Mouse (Mus musculus) megakaryocyte, embryonic 14.5 days (primary cell): ENCODE measurements around the gene Gm20388.

Experiments used
- FLI1 ChIP-seq: IDR thresholded peaks from 2 replicates; pipeline ENCODE4 v1.6.1; 2012; ENCODE audit warnings: low read length, inconsistent platforms, mixed read lengths
- GATA1 ChIP-seq: IDR thresholded peaks from 3 replicates; pipeline ENCODE4 v1.6.1; 2012; ENCODE audit warnings: mixed read lengths, low read length, inconsistent platforms, borderline replicate concordance

DNA sequence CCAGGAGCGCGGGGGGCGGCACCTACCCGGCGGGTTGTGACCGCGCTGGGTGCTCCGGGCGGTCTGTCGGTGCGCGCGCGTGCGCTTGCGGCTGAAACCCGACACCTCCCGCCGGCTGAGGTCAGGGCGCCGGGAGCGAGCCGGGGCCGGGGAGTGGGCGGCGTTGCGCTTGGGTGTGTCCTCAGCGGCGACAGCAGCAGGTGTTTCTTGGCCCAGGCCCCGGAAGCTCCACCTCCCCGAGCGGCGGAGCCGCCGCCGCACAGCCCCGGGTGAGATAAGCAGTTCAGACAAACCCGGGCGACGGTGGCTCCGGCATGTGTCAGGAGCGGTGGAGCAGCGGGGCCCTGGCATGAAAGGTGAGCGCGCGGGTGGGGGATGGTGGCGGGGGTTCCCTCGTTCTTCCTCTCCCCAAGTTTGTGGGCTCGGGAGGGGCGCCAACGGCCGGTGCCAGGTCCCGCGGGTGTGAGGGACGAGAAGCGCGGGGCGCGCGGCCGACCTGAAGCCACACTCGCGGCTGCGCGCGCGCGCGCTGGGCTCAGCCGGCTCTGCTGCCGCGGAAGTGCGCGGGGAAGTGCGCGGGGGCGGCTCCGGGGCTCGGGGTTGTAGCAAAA lies 626.7 kb downstream of the Gm20388 start:
- TF ChIP-seq GATA1 (no peak), FLI1 (no peak)
